Mouse (Mus musculus) kidney, postnatal 14 days (tissue): ENCODE measurements around the gene Sox8.
A peak's percentile ranks its signal among the peaks of the same experiment; 100 is the strongest.

Experiments used
- DNase-seq: peaks from one replicate; pipeline ENCODE4 v3.0.0; 2022; ENCODE audit warnings: mixed read lengths

Gene Sox8

GRCm38 (mm10) chr17:25555666-25556629, 14.5 kb downstream of the Sox8 start:
- no peak for DNase-seq

- DNase-seq: no peak
Measured at GRCm38 (mm10) chr17:25555159-25555558, 15.3 kb downstream of the Sox8 start.

- no peak for DNase-seq
Measured at GRCm38 (mm10) chr17:25551313-25551712, 19.2 kb downstream of the Sox8 start.

- no peak for DNase-seq
Measured at GRCm38 (mm10) chr17:25550020-25550419, 20.5 kb downstream of the Sox8 start.

- DNase-seq: no peak
Measured at GRCm38 (mm10) chr17:25547026-25547425, 23.5 kb downstream of the Sox8 start.

- DNase-seq: no peak
Measured at GRCm38 (mm10) chr17:25541768-25542167, 28.7 kb downstream of the Sox8 start.

GRCm38 (mm10) chr17:25540731-25541130, 29.8 kb downstream of the Sox8 start:
- DNase-seq: no peak

- peak; percentile 24 for DNase-seq
Measured at GRCm38 (mm10) chr17:25538945-25539875, 31.3 kb downstream of the Sox8 start.

- no peak for DNase-seq
Measured at GRCm38 (mm10) chr17:25530357-25531022, 40.0 kb downstream of the Sox8 start.

GRCm38 (mm10) chr17:25522080-25522479, 48.4 kb downstream of the Sox8 start:
- no peak for DNase-seq

- no peak for DNase-seq
Measured at GRCm38 (mm10) chr17:25520492-25520891, 50.0 kb downstream of the Sox8 start.

GRCm38 (mm10) chr17:25519511-25519910, 51.0 kb downstream of the Sox8 start:
- no peak for DNase-seq

- DNase-seq: no peak
Measured at GRCm38 (mm10) chr17:25518144-25518543, 52.3 kb downstream of the Sox8 start.

GRCm38 (mm10) chr17:25516315-25516714, 54.2 kb downstream of the Sox8 start:
- DNase-seq: peak; percentile 7
